Mouse (Mus musculus) ES-CJ7 (cell line): ENCODE results near the gene Klrb1a.
A peak's percentile ranks its signal among the peaks of the same experiment; 100 is the strongest.
"Not testable (repeated sequence)": the region's sequence is repeated elsewhere in the genome, so short reads cannot be mapped to it uniquely, and the experiment has no call there.

Experiments used
- DNase-seq: peaks from one replicate; pipeline ENCODE4 v3.0.0; 2011; ENCODE audit warnings: low read depth, low spot score

The Klrb1a gene

GRCm38 (mm10) chr6:128623433-128623832 lies at the start of gene Klrb1a:
Gene Klrb1a (minus strand): TSS chr6:128623533.
- DNase-seq = not testable (repeated sequence)

GRCm38 (mm10) chr6:128669936-128670335 lies 46.6 kb upstream of the Klrb1a start:
- peak; percentile 57 for DNase-seq

GRCm38 (mm10) chr6:128662206-128662605 lies 38.9 kb upstream of the Klrb1a start, which contains the start of gene Clec2h:
Gene Clec2h (plus strand): TSS chr6:128662385.
- peak; percentile 16 for DNase-seq

- no peak for DNase-seq
Observed at GRCm38 (mm10) chr6:128661249-128661648, 37.9 kb upstream of the Klrb1a start.

- DNase-seq = no peak
Observed at GRCm38 (mm10) chr6:128652938-128653337, 29.6 kb upstream of the Klrb1a start.

GRCm38 (mm10) chr6:128650827-128651226 lies 27.5 kb upstream of the Klrb1a start:
- DNase-seq = not testable (repeated sequence)

- no peak for DNase-seq
Observed at GRCm38 (mm10) chr6:128650187-128650586, 26.9 kb upstream of the Klrb1a start.

GRCm38 (mm10) chr6:128649681-128650080 lies 26.3 kb upstream of the Klrb1a start:
- no peak for DNase-seq

- not testable (repeated sequence) for DNase-seq
Observed at GRCm38 (mm10) chr6:128645708-128646107, 22.4 kb upstream of the Klrb1a start.

- DNase-seq = not testable (repeated sequence)
Observed at GRCm38 (mm10) chr6:128644694-128645093, 21.4 kb upstream of the Klrb1a start.

- DNase-seq = no peak
Observed at GRCm38 (mm10) chr6:128643999-128644398, 20.7 kb upstream of the Klrb1a start.

GRCm38 (mm10) chr6:128641116-128641716 lies 17.9 kb upstream of the Klrb1a start:
- no peak for DNase-seq

GRCm38 (mm10) chr6:128640673-128641072 lies 17.3 kb upstream of the Klrb1a start:
- no peak for DNase-seq

- DNase-seq = not testable (repeated sequence)
Observed at GRCm38 (mm10) chr6:128630912-128631905, 7.9 kb upstream of the Klrb1a start.

GRCm38 (mm10) chr6:128629771-128630739 lies 6.7 kb upstream of the Klrb1a start:
- peak; percentile 88 for DNase-seq

- not testable (repeated sequence) for DNase-seq
Observed at GRCm38 (mm10) chr6:128625246-128625645, 1.9 kb upstream of the Klrb1a start.

- DNase-seq = no peak
Observed at GRCm38 (mm10) chr6:128624425-128624824, 1.1 kb upstream of the Klrb1a start.

- no peak for DNase-seq
Observed at GRCm38 (mm10) chr6:128622733-128623132, 600 bp downstream of the Klrb1a start.

- DNase-seq = no peak
Observed at GRCm38 (mm10) chr6:128606350-128606749, 17.0 kb downstream of the Klrb1a start.

- DNase-seq = peak; percentile 74
Observed at GRCm38 (mm10) chr6:128604512-128604911, 18.8 kb downstream of the Klrb1a start.
